Mouse (Mus musculus) intestine, embryonic 16.5 days (tissue): ENCODE measurements around the gene Gm20683. TPM values are rescaled to one million over a fixed set of nuclear protein-coding genes. Genes with fewer than 3 reads are reported as not detected.
A peak's percentile ranks its signal among the peaks of the same experiment; 100 is the strongest.

ENCODE experiments used
- ATAC-seq: fragments of 200-750 bp; cut with Nextera tagmentation; 2 replicates; pipeline ENCODE4 v1.8.0; 2017; ENCODE audit warnings: moderate TSS enrichment, moderate library complexity
- H3K27ac ChIP-seq: fragments of 300-500 bp; sonication (generic); 2 replicates; pipeline ENCODE4 v1.5.1; 2014; ENCODE audit warnings: mild to moderate bottlenecking, low read length
- H3K27me3 ChIP-seq: fragments of 300-500 bp; sonication (generic); replicated peaks from 2 replicates; pipeline ENCODE4 v1.6.1; 2014; ENCODE audit warnings: low read length, control low read depth, mixed read lengths; ENCODE audit not compliant: control insufficient read depth, insufficient read depth
- H3K36me3 ChIP-seq: fragments of 300-500 bp; sonication (generic); 2 replicates; pipeline ENCODE4 v1.6.1; 2014; ENCODE audit warnings: low read length, control low read depth; ENCODE audit not compliant: control insufficient read depth, insufficient read depth
- H3K4me1 ChIP-seq: fragments of 300-500 bp; sonication (generic); 2 replicates; pipeline ENCODE4 v1.6.1; 2014; ENCODE audit warnings: low read length, control low read depth, mixed read lengths; ENCODE audit not compliant: control insufficient read depth, insufficient read depth
- H3K4me2 ChIP-seq: fragments of 300-500 bp; sonication (generic); 2 replicates; pipeline ENCODE4 v1.6.1; 2014; ENCODE audit warnings: low read depth, low read length, control low read depth
- H3K4me3 ChIP-seq: fragments of 300-500 bp; sonication (generic); 2 replicates; pipeline ENCODE4 v1.5.1; 2014; ENCODE audit warnings: mild to moderate bottlenecking, low read length
- H3K9ac ChIP-seq: fragments of 300-500 bp; sonication (generic); 2 replicates; pipeline ENCODE4 v1.6.1; 2014; ENCODE audit warnings: low read depth, low read length
- H3K9me3 ChIP-seq: fragments of 300-500 bp; sonication (generic); 2 replicates; pipeline ENCODE4 v1.6.1; 2016; ENCODE audit warnings: low read length, control low read depth; ENCODE audit not compliant: control insufficient read depth
- WGBS: fragments of 180-500 bp; shearing (Covaris S2); extraction: QIAGEN DNeasy Blood & Tissue Kit; methylation state at CpG from one replicate; pipeline ENCODE4 v1.1.7; 2014; 5-methylcytosine and 5-hydroxymethylcytosine counted together
- polyA plus RNA-seq: library from polyadenylated mRNA; unstranded; fragments of >200 nt; fragmentation: Nextera tagmentation; extraction: Ambion mirVana; gene quantifications from 2 replicates; pipeline ENCODE4 v1.2.1, GENCODE M21; 2015

Gm20683 gene
- polyA plus RNA-seq, 1 experiment from 2014 or later: 2.3 TPM

DNA sequence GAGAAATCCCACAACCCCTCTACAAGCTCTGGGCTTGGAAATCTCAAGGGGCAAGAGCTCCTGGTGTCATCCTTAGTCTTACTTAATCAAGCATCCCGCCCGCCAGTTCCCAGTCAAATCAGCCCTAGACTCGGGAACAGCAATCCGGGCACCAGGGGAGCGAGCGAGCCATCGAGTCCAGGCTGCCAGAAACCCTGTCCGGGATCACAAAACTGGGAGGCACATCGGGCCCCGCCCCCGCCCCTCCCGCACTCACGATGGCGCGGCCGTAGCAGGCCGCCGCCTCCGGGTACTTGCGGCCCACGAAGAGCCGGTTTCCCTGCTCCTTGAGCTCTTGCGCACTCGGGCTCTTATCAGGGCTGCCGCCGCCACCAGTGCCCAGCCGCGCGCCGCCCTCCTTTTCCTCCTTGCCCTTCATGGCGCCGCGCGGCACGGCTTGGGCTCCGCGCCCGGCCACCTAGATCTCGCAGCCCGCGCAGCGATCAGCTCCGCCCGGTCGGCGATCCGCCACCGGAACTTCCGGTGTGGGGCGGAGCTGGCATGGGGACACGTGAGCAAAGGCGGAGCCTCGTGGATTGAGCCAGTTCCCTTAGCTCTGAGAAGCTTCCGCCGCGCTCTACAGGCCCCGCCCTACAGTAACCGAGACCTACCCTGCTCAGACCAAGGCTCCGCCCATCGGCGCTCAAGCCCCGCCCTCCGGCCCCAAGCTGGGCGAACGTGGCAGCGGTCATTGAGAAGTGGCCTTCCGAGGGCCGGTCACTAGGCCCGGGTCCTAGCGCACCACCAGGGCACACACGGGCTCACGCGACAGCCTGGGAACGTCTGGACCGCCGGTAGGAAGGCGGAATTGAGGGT is 8.9 kb downstream of the Gm20683 start:
- WGBS: under 1% methylated on average over 77 of the region's 77 CpGs

GRCm38 (mm10) chr17:25831451-25832281 is 9.9 kb downstream of the Gm20683 start:
- H3K9me3 ChIP-seq: no peaks in the 10 kb centered on the region
- H3K27me3 ChIP-seq: no peaks in the 10 kb centered on the region
- H3K27ac ChIP-seq: peak overlapping the region; percentile 93
- WGBS: 45% methylated on average over 21 of the region's 21 CpGs
- peaks cover 10% of the 10 kb centered on the region for H3K36me3 ChIP-seq
- H3K4me3 ChIP-seq: peak overlapping the region; percentile 85
- H3K4me1 ChIP-seq: peaks cover 61% of the 10 kb centered on the region
- peak overlapping the region; percentile 98 for H3K4me2 ChIP-seq
- no peak for ATAC-seq
- peak overlapping the region; percentile 90 for H3K9ac ChIP-seq

More for the DNA sequence above, 8.9 kb downstream of the Gm20683 start:
- no peaks in the 10 kb centered on the region for H3K27me3 ChIP-seq
- peak; percentile 89 for ATAC-seq
- H3K27ac ChIP-seq: peak overlapping the region; percentile 97
- peak overlapping the region; percentile 90 for H3K9ac ChIP-seq
- no peaks in the 10 kb centered on the region for H3K9me3 ChIP-seq
- peaks cover 10% of the 10 kb centered on the region for H3K36me3 ChIP-seq
- H3K4me3 ChIP-seq: peak overlapping the region; percentile 85
- H3K4me1 ChIP-seq: peaks cover 70% of the 10 kb centered on the region
- peak overlapping the region; percentile 98 for H3K4me2 ChIP-seq

- Histone ChIP-seq H3K36me3 (peaks cover 15% of the 10 kb centered on the region), H3K9ac (peak overlapping the region; percentile 90; the same call in 1 of the 2 replicates), H3K27me3 (no peaks in the 10 kb centered on the region), H3K4me1 (peaks cover 54% of the 10 kb centered on the region), H3K9me3 (no peaks in the 10 kb centered on the region), H3K4me3 (peak overlapping the region; percentile 85), H3K27ac (no peak overlapping the region), H3K4me2 (peak overlapping the region; percentile 98)
- 82% methylated on average over 14 of the region's 14 CpGs for WGBS
- no peak for ATAC-seq
Measured at GRCm38 (mm10) chr17:25830806-25831431, 10.6 kb downstream of the Gm20683 start.

DNA sequence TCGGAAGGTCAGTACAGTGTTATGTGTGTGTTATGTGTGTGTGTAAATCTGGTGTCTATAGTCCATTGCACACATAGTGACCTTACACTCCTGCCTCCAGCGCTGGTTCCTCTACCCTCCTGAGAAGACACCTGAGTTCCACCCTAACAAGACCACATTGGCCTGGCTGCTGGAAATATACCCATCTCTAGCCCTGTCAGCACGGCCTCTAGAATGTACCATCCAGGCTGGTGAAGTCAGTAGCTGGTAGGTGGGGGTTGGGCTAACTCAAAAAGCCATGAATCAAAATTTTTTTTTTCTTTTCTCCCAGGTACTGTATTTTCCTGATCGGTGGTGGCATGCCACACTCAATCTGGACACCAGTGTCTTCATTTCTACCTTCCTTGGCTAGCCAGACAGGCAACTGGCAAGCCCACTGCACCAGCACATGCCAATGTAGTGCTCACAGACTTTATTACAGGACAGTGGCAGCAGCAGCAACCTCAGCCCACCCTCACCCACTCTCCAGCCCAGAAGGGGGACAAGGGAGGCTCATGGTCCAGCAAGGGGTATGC is 11.3 kb downstream of the Gm20683 start:
- no peak for ATAC-seq
- Histone ChIP-seq H3K4me1 (peaks cover 50% of the 10 kb centered on the region), H3K9ac (0 out of 2 replicates have a peak overlapping the region, but pooled peaks have one; percentile 82), H3K9me3 (no peaks in the 10 kb centered on the region), H3K4me2 (peak overlapping the region; percentile 67), H3K27ac (0 out of 2 replicates have a peak overlapping the region, but pooled peaks have one; percentile 93), H3K4me3 (peak overlapping the region; percentile 69), H3K27me3 (no peaks in the 10 kb centered on the region), H3K36me3 (peaks cover 15% of the 10 kb centered on the region)
- 80% methylated on average over 4 of the region's 4 CpGs for WGBS

- WGBS: 39% methylated on average over 8 of the region's 8 CpGs
- Histone ChIP-seq H3K9ac (peak overlapping the region; percentile 82), H3K4me2 (peak overlapping the region; percentile 67), H3K9me3 (no peaks in the 10 kb centered on the region), H3K36me3 (peaks cover 15% of the 10 kb centered on the region), H3K4me3 (peak overlapping the region; percentile 69), H3K4me1 (peaks cover 50% of the 10 kb centered on the region), H3K27ac (peak overlapping the region; percentile 93), H3K27me3 (no peaks in the 10 kb centered on the region)
- no peak for ATAC-seq
Measured at GRCm38 (mm10) chr17:25829558-25830017, 12.0 kb downstream of the Gm20683 start.

GRCm38 (mm10) chr17:25828712-25829557 is 12.6 kb downstream of the Gm20683 start, which contains the start of gene Jmjd8:
Gene Jmjd8 (plus strand): TSS chr17:25828867.
- Histone ChIP-seq H3K36me3 (peaks cover 15% of the 10 kb centered on the region), H3K27ac (peak within 1 kb of the TSS; percentile 93), H3K27me3 (no peaks in the 10 kb centered on the region), H3K4me2 (peak within 1 kb of the TSS; percentile 67), H3K4me1 (peaks cover 50% of the 10 kb centered on the region), H3K9ac (peak within 1 kb of the TSS; percentile 82), H3K9me3 (no peaks in the 10 kb centered on the region), H3K4me3 (peak within 1 kb of the TSS; percentile 69)
- WGBS: 1% methylated on average over 32 of the region's 32 CpGs
- peak; percentile 47 for ATAC-seq

DNA sequence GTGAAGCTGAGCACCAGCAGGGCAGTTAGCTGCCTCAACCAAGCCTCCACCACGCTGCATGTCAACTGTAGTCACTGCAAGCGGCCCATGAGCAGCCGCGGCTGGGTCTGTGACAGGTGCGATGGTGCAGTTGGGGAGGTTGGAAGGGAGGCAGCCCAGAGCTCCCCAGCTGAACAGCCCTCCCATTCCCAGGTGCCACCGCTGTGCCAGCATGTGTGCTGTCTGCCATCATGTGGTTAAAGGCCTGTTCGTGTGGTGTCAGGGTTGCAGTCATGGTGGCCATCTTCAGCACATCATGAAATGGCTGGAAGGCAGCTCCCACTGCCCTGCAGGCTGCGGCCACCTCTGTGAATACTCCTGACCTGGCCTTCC is 13.4 kb downstream of the Gm20683 start:
- Histone ChIP-seq H3K36me3 (peaks cover 15% of the 10 kb centered on the region), H3K27me3 (no peaks in the 10 kb centered on the region), H3K27ac (peak overlapping the region; percentile 93), H3K9ac (peak overlapping the region; percentile 82), H3K4me3 (peak overlapping the region; percentile 69), H3K9me3 (no peaks in the 10 kb centered on the region), H3K4me1 (peaks cover 51% of the 10 kb centered on the region), H3K4me2 (peak overlapping the region; percentile 67)
- WGBS: 83% methylated on average over 8 of the region's 8 CpGs
- ATAC-seq: no peak

DNA sequence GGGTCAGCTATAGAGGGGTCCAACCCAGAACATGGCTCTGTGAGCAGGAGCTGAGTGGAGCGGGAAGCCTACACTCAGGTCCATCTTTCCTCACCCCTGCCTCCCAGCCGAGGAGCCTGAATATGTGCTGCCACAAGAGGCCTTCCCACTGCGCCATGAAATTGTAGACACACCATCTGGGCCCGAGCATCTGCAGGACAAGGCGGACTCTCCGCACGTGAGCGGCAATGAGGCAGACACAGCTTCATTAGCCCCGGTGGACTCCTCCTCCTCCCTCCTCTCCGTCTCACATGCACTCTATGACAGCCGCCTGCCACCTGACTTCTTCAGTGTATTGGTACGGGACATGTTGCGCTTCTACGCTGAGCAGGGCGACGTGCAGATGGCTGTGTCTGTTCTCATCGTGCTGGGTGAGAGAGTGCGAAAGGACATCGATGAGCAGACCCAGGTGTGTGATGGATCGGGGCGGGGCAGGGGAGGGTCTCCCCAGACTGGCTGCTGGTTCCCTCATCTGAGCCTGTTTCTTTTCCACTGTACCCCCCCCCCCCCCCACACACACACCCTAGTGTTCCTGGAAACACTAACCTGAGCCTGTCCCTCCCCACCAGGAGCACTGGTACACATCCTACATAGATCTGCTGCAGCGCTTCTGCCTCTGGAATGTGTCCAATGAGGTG is 13.9 kb downstream of the Gm20683 start:
- Histone ChIP-seq H3K9ac (0 out of 2 replicates have a peak overlapping the region, but pooled peaks have one; percentile 82), H3K9me3 (no peaks in the 10 kb centered on the region), H3K27me3 (no peaks in the 10 kb centered on the region), H3K36me3 (peaks cover 15% of the 10 kb centered on the region), H3K4me2 (no peak overlapping the region), H3K27ac (no peak overlapping the region), H3K4me3 (no peak overlapping the region), H3K4me1 (peaks cover 51% of the 10 kb centered on the region)
- ATAC-seq: no peak
- 88% methylated on average over 22 of the region's 22 CpGs for WGBS
